Mouse (Mus musculus) gonadal fat pad, adult 2 months (tissue): ENCODE results near the gene Tbc1d8. TPM values are rescaled to one million over a fixed set of nuclear protein-coding genes. Genes with fewer than 3 reads are reported as not detected.

Source experiments
- polyA plus RNA-seq: library from polyadenylated mRNA; depleted of rRNA; stranded (reverse); fragments of >200 nt; gene quantifications from 2 replicates; pipeline ENCODE4 v1.2.3, GENCODE M21; 2012; rRNA removed

The Tbc1d8 gene
- polyA plus RNA-seq, 1 experiment, result 96.2 TPM

Other genes starting within 250 kb of the Tbc1d8 start
- gene Rpl31, start 110.9 kb downstream of the Tbc1d8 start, polyA plus RNA-seq, result 262 and 309 TPM in 2 replicates
- 14.1 and 18.8 TPM in 2 replicates for gene Cnot11, start 56.2 kb upstream of the Tbc1d8 start, polyA plus RNA-seq
- gene Rnf149, start 98.7 kb upstream of the Tbc1d8 start, polyA plus RNA-seq, result 168 and 308 TPM in 2 replicates
- gene Creg2, start 172.7 kb upstream of the Tbc1d8 start, polyA plus RNA-seq, result 1.6 and 3.2 TPM in 2 replicates
- gene Rfx8, start 242.2 kb upstream of the Tbc1d8 start, polyA plus RNA-seq, result 0.23 and 0.44 TPM in 2 replicates